Mouse (Mus musculus) heart, adult 2 months (tissue): ENCODE results near the gene Erc2. TPM values are rescaled to one million over a fixed set of nuclear protein-coding genes. Genes with fewer than 3 reads are reported as not detected.

Experiments used
- DNase-seq, 2 experiments: peaks; one replicate each; pipeline ENCODE4 v3.0.0; 2021
- H3K27ac ChIP-seq: fragments of 200-600 bp; 2 replicates; pipeline ENCODE4 v1.8.1; 2022
- H3K27me3 ChIP-seq: fragments of 200-500 bp; 2 replicates; pipeline ENCODE4 v1.6.1; 2012; ENCODE audit warnings: mild to moderate bottlenecking, low read length, inconsistent platforms, mixed read lengths; ENCODE audit not compliant: control insufficient read depth, insufficient read depth
- H3K36me3 ChIP-seq: fragments of 200-500 bp; 2 replicates; pipeline ENCODE4 v1.6.1; 2012; ENCODE audit warnings: low read length, inconsistent platforms; ENCODE audit not compliant: control insufficient read depth, insufficient read depth
- H3K4me1 ChIP-seq: fragments of 200-500 bp; 2 replicates; pipeline ENCODE4 v1.6.1; 2011; ENCODE audit warnings: low read length; ENCODE audit not compliant: control insufficient read depth, insufficient read depth
- H3K4me3 ChIP-seq: fragments of 200-600 bp; 2 replicates; pipeline ENCODE4 v1.8.1; 2022
- H3K79me2 ChIP-seq: fragments of 200-500 bp; replicated peaks from 2 replicates; pipeline ENCODE4 v1.6.1; 2012; ENCODE audit warnings: mild to moderate bottlenecking, inconsistent platforms, low read length, moderate library complexity, mixed read lengths; ENCODE audit not compliant: control insufficient read depth, insufficient read depth
- H3K9ac ChIP-seq: fragments of 200-500 bp; 2 replicates; pipeline ENCODE4 v1.6.1; 2012; ENCODE audit warnings: low read depth, mild to moderate bottlenecking, control low read depth, inconsistent platforms, low read length, mixed read lengths
- CTCF ChIP-seq: fragments of 200-600 bp; IDR thresholded peaks from 2 replicates; pipeline ENCODE4 v1.8.1; 2022; ENCODE audit warnings: antibody characterized with exemption, mild to moderate bottlenecking, moderate library complexity
- EP300 ChIP-seq: fragments of 200-500 bp; IDR thresholded peaks from 2 replicates; pipeline ENCODE4 v1.6.1; 2011; ENCODE audit warnings: low read depth, low read length, control low read depth; ENCODE audit not compliant: insufficient read depth
- POLR2A ChIP-seq: fragments of 200-500 bp; IDR thresholded peaks from 2 replicates; pipeline ENCODE4 v1.6.1; 2011; ENCODE audit warnings: mild to moderate bottlenecking, low read depth, low read length, control low read depth; ENCODE audit not compliant: insufficient read depth
- WGBS: fragments of 180-500 bp; shearing (Covaris S2); methylation state at CpG from one replicate; pipeline ENCODE4 v1.1.7; 2018; 5-methylcytosine and 5-hydroxymethylcytosine counted together
- intact Hi-C: fragments of 180-260 bp; cut with DNase I; formaldehyde crosslinking; loops from one replicate; pipeline ENCODE4 v1.15.1; 2025
- polyA plus RNA-seq: library from polyadenylated mRNA; depleted of rRNA; stranded (reverse); fragments of >200 nt; gene quantifications from 2 replicates; pipeline ENCODE4 v1.2.3, GENCODE M21; 2012
- total RNA-seq, 2 experiments: library from RNA; stranded (reverse); gene quantifications; 2 replicates each; pipeline ENCODE4 v1.2.3; 2021

Gene Erc2
- total and polyA plus RNA-seq, 3 experiments, result 0.49 to 0.68 (median 0.64) TPM

DNA sequence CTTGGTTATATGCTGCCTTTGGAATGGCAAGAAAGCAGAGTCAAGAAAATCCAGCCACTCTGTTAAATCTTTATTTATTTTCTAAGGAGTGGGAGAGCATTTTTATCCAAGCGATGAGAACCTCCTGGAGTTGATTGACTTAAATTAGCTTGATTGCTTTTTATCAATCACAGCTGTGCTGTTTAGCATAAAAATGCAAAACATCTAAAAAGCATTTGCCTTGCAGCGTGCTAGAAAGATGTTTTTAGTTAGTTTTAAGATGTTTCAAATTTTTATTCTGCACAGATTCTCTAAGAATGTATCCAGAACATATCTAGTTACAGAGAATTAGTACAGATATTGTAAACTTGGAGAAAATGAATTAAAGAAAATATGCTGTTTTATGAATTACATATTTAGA, 315.7 kb downstream of the Erc2 start:
- WGBS, result 77% methylated on average over 2 of the region's 2 CpGs
- intact Hi-C loops, result no loop called here

DNA sequence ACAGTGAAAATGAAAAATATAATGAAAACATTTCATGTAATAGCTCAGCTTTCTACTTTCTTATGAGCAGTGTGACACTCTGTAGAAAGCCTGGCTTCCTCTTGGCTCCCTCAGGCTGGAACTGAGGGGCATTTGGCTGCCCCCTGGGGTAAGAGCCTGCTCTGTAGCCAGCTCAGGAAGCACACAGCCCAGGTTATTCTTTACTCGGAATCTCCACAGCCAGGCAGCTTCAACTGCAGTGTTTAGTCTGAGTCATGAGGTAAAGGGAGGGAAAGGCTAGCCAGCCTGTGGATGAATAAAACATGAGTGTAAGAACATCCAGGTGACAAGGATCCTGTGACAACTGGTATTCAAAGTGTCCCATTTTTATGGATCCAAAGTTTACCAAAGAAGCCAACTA, 323.0 kb downstream of the Erc2 start:
- H3K79me2 ChIP-seq, result no peaks in the 10 kb centered on the region
- intact Hi-C loops, result no loop called here
- TF ChIP-seq POLR2A, result no peak
- no peak for TF ChIP-seq EP300
- TF ChIP-seq CTCF, result no peak
- no peak overlapping the region for H3K9ac ChIP-seq
- no peak for DNase-seq
- no peak overlapping the region for H3K4me3 ChIP-seq
- H3K27ac ChIP-seq, result no peak overlapping the region
- H3K4me1 ChIP-seq, result no peaks in the 10 kb centered on the region; the same call in 1 of the 2 replicates
- no peaks in the 10 kb centered on the region for H3K36me3 ChIP-seq
- no peaks in the 10 kb centered on the region for H3K27me3 ChIP-seq
- 27% methylated on average over 1 of the region's 1 CpGs for WGBS

More for the DNA sequence above, 315.7 kb downstream of the Erc2 start:
- TF ChIP-seq EP300, result no peak
- TF ChIP-seq CTCF, result no peak
- no peak for TF ChIP-seq POLR2A
- H3K36me3 ChIP-seq, result no peaks in the 10 kb centered on the region
- H3K27ac ChIP-seq, result no peak overlapping the region
- H3K4me1 ChIP-seq, result no peaks in the 10 kb centered on the region
- H3K4me3 ChIP-seq, result no peak overlapping the region
- no peak for DNase-seq
- no peaks in the 10 kb centered on the region for H3K27me3 ChIP-seq
- H3K9ac ChIP-seq, result no peak overlapping the region
- no peaks in the 10 kb centered on the region for H3K79me2 ChIP-seq

DNA sequence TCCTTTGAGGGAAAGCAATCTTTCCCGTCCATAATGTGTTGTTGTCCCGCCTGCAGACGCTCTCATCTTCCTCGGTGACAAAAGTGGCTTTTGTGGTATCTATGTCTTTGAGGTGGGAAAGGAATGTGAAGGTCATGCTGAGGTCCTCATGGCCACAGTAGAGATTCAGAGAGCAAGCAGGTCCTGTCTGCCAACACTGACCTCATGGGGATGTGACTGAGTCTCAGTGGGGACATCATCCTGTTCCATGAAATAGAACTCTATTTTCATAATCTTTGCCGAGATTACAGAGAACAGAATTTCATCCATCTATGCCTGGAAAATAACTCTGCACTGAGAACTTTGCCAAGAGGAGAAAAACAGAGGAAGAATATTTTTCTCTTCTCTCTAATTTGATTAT, 324.0 kb downstream of the Erc2 start:
- intact Hi-C loops, result no loop called here
- Histone ChIP-seq H3K27ac (no peak overlapping the region), H3K27me3 (no peaks in the 10 kb centered on the region), H3K36me3 (no peaks in the 10 kb centered on the region), H3K4me1 (no peaks in the 10 kb centered on the region; the same call in 1 of the 2 replicates), H3K9ac (no peak overlapping the region), H3K79me2 (no peaks in the 10 kb centered on the region), H3K4me3 (no peak overlapping the region)
- DNase-seq, result peak in 1 of 2 experiments; percentile 28
- TF ChIP-seq EP300 (no peak), CTCF (no peak), POLR2A (no peak)
- 54% methylated on average over 5 of the region's 5 CpGs for WGBS

DNA sequence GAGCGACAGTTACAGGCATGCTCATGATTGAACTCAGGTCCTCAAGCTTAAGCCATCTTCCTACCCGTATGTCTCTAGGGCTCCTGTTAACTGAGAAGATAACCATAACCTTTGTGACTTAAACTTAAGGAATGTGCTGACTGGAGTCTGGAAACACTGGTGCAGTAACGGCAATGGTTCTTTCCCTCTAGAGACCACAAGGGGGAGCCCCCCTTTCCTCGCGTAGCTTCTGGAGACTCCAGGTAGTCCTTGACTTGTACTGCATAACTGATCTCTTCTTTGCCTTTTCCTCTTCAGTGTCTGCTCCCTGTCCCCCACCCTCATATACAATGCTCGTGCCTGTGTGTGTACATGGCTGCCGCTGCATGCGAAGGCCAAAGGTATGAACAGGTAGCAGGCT, 326.2 kb downstream of the Erc2 start:
- Histone ChIP-seq H3K79me2 (no peaks in the 10 kb centered on the region), H3K27me3 (no peaks in the 10 kb centered on the region), H3K4me3 (no peak overlapping the region), H3K36me3 (no peaks in the 10 kb centered on the region), H3K27ac (no peak overlapping the region), H3K9ac (no peak overlapping the region), H3K4me1 (no peaks in the 10 kb centered on the region; the same call in 1 of the 2 replicates)
- TF ChIP-seq EP300 (no peak), CTCF (peak; percentile 48), POLR2A (no peak)
- 67% methylated on average over 8 of the region's 8 CpGs for WGBS
- intact Hi-C loops, result no loop called here
- DNase-seq, result no peak

DNA sequence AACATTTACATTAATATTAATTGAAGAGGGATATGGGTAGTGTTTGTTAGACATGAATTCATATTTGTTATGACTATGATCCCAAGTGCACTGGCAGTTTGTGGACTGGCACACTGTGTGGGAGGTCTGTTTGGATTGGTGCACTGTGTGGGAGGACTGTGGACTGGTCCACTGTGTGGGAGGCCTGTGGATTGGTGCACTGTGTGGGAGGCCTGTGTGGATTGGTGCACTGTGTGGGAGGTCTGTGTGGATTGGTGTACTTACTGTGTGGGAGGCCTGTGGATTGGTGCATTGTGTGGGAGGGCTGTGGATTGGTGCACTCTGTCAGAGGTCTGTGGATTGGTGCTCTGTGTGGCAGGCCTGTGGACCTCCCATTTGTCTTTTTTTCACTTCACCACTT, 331.6 kb downstream of the Erc2 start:
- no peak for TF ChIP-seq EP300
- no peak for TF ChIP-seq POLR2A
- no peak for TF ChIP-seq CTCF
- no peak overlapping the region for H3K9ac ChIP-seq
- no peaks in the 10 kb centered on the region for H3K79me2 ChIP-seq
- H3K27me3 ChIP-seq, result no peaks in the 10 kb centered on the region
- intact Hi-C loops, result no loop called here
- H3K4me1 ChIP-seq, result no peaks in the 10 kb centered on the region
- no peak overlapping the region for H3K4me3 ChIP-seq
- no peaks in the 10 kb centered on the region for H3K36me3 ChIP-seq
- H3K27ac ChIP-seq, result no peak overlapping the region
- no peak for DNase-seq

DNA sequence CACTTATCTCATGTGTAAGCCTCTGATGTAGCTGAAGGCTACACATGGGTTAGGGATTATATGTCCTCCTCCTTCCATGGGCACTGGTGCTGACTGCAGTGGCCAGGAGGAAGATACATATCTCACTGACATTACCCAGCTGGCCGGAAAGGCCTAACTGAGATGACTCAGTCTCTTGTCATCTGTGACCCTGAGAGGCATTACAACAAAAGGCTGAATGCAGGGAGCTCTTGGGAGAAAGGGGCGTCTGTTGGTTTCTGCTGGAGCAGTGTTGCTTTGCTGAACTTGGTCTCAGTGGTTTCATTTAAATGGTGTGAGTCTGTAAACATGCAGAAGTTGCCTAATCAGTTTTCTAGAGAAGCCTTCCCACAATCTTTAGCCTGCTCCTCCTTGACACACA, 334.6 kb downstream of the Erc2 start:
- Histone ChIP-seq H3K9ac (no peak overlapping the region), H3K79me2 (no peaks in the 10 kb centered on the region), H3K27ac (no peak overlapping the region), H3K4me1 (no peaks in the 10 kb centered on the region), H3K27me3 (no peaks in the 10 kb centered on the region), H3K4me3 (no peak overlapping the region), H3K36me3 (no peaks in the 10 kb centered on the region)
- TF ChIP-seq EP300 (no peak), POLR2A (no peak), CTCF (no peak)
- 34% methylated on average over 2 of the region's 2 CpGs for WGBS
- intact Hi-C loops, result no loop called here
- peak in 1 of 2 experiments; percentile 20 for DNase-seq

DNA sequence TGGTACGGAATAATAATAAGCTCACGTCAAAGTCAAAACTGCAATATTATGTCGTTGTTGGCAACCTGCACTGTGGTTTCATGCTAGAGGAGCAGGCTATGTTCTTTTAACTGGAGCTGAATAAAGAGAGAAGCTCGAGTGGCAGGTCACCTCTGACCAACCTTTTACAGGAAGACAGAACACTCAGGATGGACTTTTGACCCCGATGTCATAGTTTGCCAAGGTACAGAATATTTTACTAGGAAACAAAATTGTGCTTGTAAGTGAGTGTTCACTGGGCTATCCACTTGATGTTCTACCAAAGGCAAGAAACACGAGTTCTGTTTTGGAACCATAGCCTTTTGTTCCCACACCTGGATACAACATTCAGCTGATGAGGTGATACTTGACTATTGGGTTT, 351.5 kb downstream of the Erc2 start:
- WGBS, result 80% methylated on average over 6 of the region's 6 CpGs
- H3K27me3 ChIP-seq, result no peaks in the 10 kb centered on the region
- H3K79me2 ChIP-seq, result no peaks in the 10 kb centered on the region
- no peak overlapping the region for H3K27ac ChIP-seq
- H3K36me3 ChIP-seq, result no peaks in the 10 kb centered on the region
- no peak overlapping the region for H3K4me3 ChIP-seq
- H3K9ac ChIP-seq, result no peak overlapping the region
- TF ChIP-seq CTCF (no peak), POLR2A (no peak), EP300 (no peak)
- intact Hi-C loops, result no loop called here
- no peak for DNase-seq
- no peaks in the 10 kb centered on the region for H3K4me1 ChIP-seq
